Mouse (Mus musculus): ENCODE measurements at regions not wholly inside any gene's neighbourhood (a gene's known extent, or its start where the extent isn't known, plus 50 kb on each side); places are given as distances from the start of the nearest gene placed in this dataset.

GRCm38 (mm10) chr16:21294677-21295411 is 90.3 kb downstream of the Ephb3 start:
- Histone ChIP-seq H3K4me3 (ENCODE audit: insufficient read depth, low read length) (no peak overlapping the region), H3K27ac (ENCODE audit: insufficient read depth, low read length) (peak overlapping the region; percentile 85), H3K4me1 (ENCODE audit: control insufficient read depth, insufficient read depth, low read length) (peaks cover 3% of the 10 kb centered on the region)
- no peak for TF ChIP-seq CTCF (IDR thresholded peaks at IDR 0.05; ENCODE audit: borderline replicate concordance, insufficient read depth, low read length)
- TF ChIP-seq POLR2A (IDR thresholded peaks at IDR 0.05; ENCODE audit: low read depth, low read length): peak; percentile 27; the same call in 1 of the 2 replicates

GRCm38 (mm10) chr16:21295956-21296733 is 91.6 kb downstream of the Ephb3 start:
- peak overlapping the region; percentile 85 for H3K27ac ChIP-seq (ENCODE audit: insufficient read depth, low read length)
- H3K4me1 ChIP-seq (ENCODE audit: control insufficient read depth, insufficient read depth, low read length): peaks cover 3% of the 10 kb centered on the region
- no peak overlapping the region for H3K4me3 ChIP-seq (ENCODE audit: insufficient read depth, low read length)
- TF ChIP-seq POLR2A (IDR thresholded peaks at IDR 0.05; ENCODE audit: low read depth, low read length) (no peak), CTCF (IDR thresholded peaks at IDR 0.05; ENCODE audit: borderline replicate concordance, insufficient read depth, low read length) (no peak)

DNA sequence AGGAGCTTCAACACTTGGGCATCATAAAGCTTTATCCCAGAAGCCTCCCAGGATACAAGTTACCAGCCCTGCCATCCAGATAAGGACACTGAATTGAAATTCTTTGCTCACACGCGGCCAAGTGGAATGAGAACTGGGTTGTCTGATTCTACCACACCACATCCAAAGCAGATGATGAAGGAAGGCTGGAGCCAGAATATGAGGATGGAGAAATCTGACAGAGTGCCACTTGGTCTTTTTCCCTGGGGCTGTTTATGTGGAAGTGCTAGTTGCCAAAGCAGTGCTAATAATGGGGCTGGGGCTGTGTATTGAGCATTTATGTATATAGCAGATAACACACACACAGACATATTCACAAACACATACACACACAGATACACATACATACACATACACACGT is 92.2 kb downstream of the Ephb3 start:
- Histone ChIP-seq H3K4me1 (ENCODE audit: control insufficient read depth, insufficient read depth, low read length) (peaks cover 3% of the 10 kb centered on the region), H3K27ac (ENCODE audit: insufficient read depth, low read length) (no peak overlapping the region), H3K4me3 (ENCODE audit: insufficient read depth, low read length) (no peak overlapping the region)
- TF ChIP-seq CTCF (IDR thresholded peaks at IDR 0.05; ENCODE audit: borderline replicate concordance, insufficient read depth, low read length): no peak
- TF ChIP-seq POLR2A (IDR thresholded peaks at IDR 0.05; ENCODE audit: low read depth, low read length): no peak

- Histone ChIP-seq H3K27ac (ENCODE audit: insufficient read depth, low read length) (no peak overlapping the region), H3K4me1 (ENCODE audit: control insufficient read depth, insufficient read depth, low read length) (peaks cover 3% of the 10 kb centered on the region), H3K4me3 (ENCODE audit: insufficient read depth, low read length) (no peak overlapping the region)
- TF ChIP-seq CTCF (IDR thresholded peaks at IDR 0.05; ENCODE audit: borderline replicate concordance, insufficient read depth, low read length) (no peak), POLR2A (IDR thresholded peaks at IDR 0.05; ENCODE audit: low read depth, low read length) (no peak)
Measured at GRCm38 (mm10) chr16:21298866-21299265, 94.3 kb downstream of the Ephb3 start.

GRCm38 (mm10) chr16:21305859-21306258 is 101.3 kb downstream of the Ephb3 start:
- Histone ChIP-seq H3K4me1 (ENCODE audit: control insufficient read depth, insufficient read depth, low read length) (peaks cover 6% of the 10 kb centered on the region; the same call in 1 of the 2 replicates), H3K27ac (ENCODE audit: insufficient read depth, low read length) (no peak overlapping the region)
- no peak for TF ChIP-seq POLR2A (IDR thresholded peaks at IDR 0.05; ENCODE audit: low read depth, low read length)
- TF ChIP-seq CTCF (IDR thresholded peaks at IDR 0.05; ENCODE audit: borderline replicate concordance, insufficient read depth, low read length): no peak

DNA sequence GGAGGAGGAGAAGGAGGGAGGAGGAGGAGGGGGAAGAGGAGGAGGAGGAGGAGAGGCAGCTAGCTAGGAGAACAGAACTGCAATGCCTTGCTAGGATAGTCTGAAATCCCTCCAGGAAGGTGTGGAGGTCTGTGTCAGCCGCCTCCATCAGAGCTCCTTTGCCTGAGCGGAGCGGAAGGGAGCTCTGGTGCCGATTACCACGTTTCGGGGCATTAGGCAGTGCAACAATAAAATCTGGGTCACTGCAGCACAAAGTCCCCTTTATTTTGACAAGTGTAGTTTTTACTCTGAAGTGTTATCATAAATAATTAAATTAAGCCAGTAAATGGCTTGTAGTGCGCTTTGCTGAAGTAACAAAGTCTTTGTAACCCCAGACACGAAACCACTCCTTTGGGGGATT is 104.0 kb downstream of the Ephb3 start:
- peaks cover 6% of the 10 kb centered on the region; the same call in 1 of the 2 replicates for H3K4me1 ChIP-seq (ENCODE audit: control insufficient read depth, insufficient read depth, low read length)

More at GRCm38 (mm10) chr16:21305859-21306258, 101.3 kb downstream of the Ephb3 start:
- no peak overlapping the region for H3K4me3 ChIP-seq (ENCODE audit: insufficient read depth, low read length)

DNA sequence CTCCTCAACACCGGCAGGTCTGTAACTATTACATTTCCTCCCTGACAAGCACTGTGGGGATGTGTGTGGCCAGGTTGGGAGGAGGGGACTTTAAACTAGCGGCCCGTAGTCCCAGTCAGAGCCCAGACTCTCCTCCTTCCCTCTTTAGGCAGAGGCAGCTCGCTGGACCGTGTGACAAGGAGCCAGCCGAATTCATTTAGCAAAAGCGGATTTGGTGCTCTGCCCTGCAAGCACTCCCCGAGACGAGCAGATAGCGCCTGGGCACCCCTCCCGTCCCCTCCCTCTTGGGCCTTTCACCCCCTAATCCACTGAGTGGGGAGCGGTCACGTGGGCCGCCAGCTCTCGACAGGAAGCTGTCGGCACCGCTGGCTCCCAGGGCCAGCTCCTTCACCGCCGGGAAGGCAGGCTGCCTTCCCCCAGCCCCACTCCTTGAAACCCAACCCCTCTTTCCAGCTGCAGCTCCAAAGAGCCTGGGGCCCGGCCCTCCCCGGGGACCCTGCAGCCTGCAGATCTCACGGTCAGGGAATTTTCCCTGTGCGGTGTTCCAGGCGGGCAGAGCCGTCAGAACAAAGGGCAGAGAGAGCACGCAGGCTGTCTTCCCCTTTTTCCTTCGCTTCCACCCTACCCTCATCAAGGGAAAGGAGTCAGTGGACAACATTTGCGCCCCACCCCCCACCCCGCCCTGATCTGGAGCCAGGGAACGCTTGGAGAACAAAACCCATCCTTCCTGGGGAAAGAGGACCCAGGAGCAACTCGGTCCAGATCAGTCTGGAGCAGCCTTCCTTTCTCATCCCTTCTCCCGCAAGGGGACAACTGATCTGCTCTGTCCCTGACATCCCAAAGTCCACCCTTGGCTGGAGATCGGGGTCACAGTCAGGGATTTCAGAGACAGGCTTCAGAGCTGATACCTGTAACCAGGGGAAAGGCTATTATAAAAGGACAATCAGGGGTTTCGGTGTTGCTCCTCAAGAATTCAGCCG is 106.4 kb downstream of the Ephb3 start:
- no peak overlapping the region for H3K4me3 ChIP-seq (ENCODE audit: insufficient read depth, low read length)
- peaks cover 6% of the 10 kb centered on the region; the same call in 1 of the 2 replicates for H3K4me1 ChIP-seq (ENCODE audit: control insufficient read depth, insufficient read depth, low read length)
- peak overlapping the region; percentile 53 for H3K27ac ChIP-seq (ENCODE audit: insufficient read depth, low read length)
- peak; percentile 54 for TF ChIP-seq POLR2A (IDR thresholded peaks at IDR 0.05; ENCODE audit: low read depth, low read length)
- TF ChIP-seq CTCF (IDR thresholded peaks at IDR 0.05; ENCODE audit: borderline replicate concordance, insufficient read depth, low read length): no peak

More for the DNA sequence above, 104.0 kb downstream of the Ephb3 start:
- H3K4me3 ChIP-seq (ENCODE audit: insufficient read depth, low read length): no peak overlapping the region
- no peak overlapping the region for H3K27ac ChIP-seq (ENCODE audit: insufficient read depth, low read length)
- TF ChIP-seq POLR2A (IDR thresholded peaks at IDR 0.05; ENCODE audit: low read depth, low read length): no peak
- no peak for TF ChIP-seq CTCF (IDR thresholded peaks at IDR 0.05; ENCODE audit: borderline replicate concordance, insufficient read depth, low read length)

GRCm38 (mm10) chr16:21311781-21312180 is 107.2 kb downstream of the Ephb3 start:
- no peak overlapping the region for H3K4me3 ChIP-seq (ENCODE audit: insufficient read depth, low read length)
- TF ChIP-seq POLR2A (IDR thresholded peaks at IDR 0.05; ENCODE audit: low read depth, low read length) (no peak), CTCF (IDR thresholded peaks at IDR 0.05; ENCODE audit: borderline replicate concordance, insufficient read depth, low read length) (no peak)
- H3K4me1 ChIP-seq (ENCODE audit: control insufficient read depth, insufficient read depth, low read length): peaks cover 10% of the 10 kb centered on the region
- H3K27ac ChIP-seq (ENCODE audit: insufficient read depth, low read length): no peak overlapping the region

DNA sequence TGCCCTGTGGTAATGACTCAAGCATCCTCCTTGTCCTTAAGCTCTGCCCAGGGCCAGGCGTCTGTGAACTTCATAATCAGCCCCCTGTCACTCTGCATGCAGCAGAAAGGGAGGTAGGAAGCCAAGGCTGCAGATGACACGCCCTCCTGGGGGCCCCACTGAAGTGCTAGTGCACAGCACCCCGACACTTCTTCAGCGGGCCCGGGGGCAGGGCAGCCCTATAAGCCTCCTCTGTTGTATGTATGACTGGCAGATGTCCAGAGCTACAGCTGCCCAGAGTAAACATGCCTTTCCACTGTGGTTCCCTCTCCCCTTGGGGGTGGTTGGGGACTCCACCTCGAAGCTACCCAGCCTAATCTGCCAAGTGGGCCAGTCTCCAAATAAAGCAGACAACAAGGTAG is 107.2 kb upstream of the Vps8 start:
- Histone ChIP-seq H3K4me3 (ENCODE audit: insufficient read depth, low read length) (no peak overlapping the region), H3K27ac (ENCODE audit: insufficient read depth, low read length) (no peak overlapping the region), H3K4me1 (ENCODE audit: control insufficient read depth, insufficient read depth, low read length) (peaks cover 16% of the 10 kb centered on the region)
- TF ChIP-seq CTCF (IDR thresholded peaks at IDR 0.05; ENCODE audit: borderline replicate concordance, insufficient read depth, low read length) (no peak), POLR2A (IDR thresholded peaks at IDR 0.05; ENCODE audit: low read depth, low read length) (no peak)
